Mouse (Mus musculus) Patski (cell line): ENCODE results near the gene Astn2. TPM values are rescaled to one million over a fixed set of nuclear protein-coding genes. Genes with fewer than 3 reads are reported as not detected.

ENCODE experiments used
- ATAC-seq: fragments of 100-300 bp; one replicate; pipeline ENCODE4 v1.8.0; 2021
- CTCF ChIA-PET: fragments of 350-600 bp; sonication (Branson Sonifier 250); formaldehyde crosslinking; loops from one replicate; lab custom pipeline; 2022; ENCODE audit warnings: inconsistent platforms; lab: Charles Lee
- POLR2A ChIA-PET: fragments of 350-600 bp; sonication (Branson Sonifier 250); formaldehyde crosslinking; loops from one replicate; lab custom pipeline; 2022; ENCODE audit warnings: antibody characterized with exemption, inconsistent platforms; lab: Charles Lee
- DNase-seq: peaks from one replicate; pipeline ENCODE4 v3.0.0-alpha.2; 2011; ENCODE audit warnings: low read depth, low spot score
- H3K27me3 ChIP-seq: fragments of 371-371 bp; one replicate; pipeline ENCODE4 v1.5.1; 2021
- CTCF ChIP-seq: fragments of 100-300 bp; IDR thresholded peaks from one replicate; pipeline ENCODE4 v1.5.1; 2021
- in situ Hi-C: fragments of 300-500 bp; cut with MboI; formaldehyde crosslinking; loops from 3 replicates; pipeline ENCODE4 v1.11.1; 2018; ENCODE audit warnings: low pct_unique_long_range_greater_than_20kb, mixed read lengths
- polyA plus RNA-seq: library from polyadenylated mRNA; unstranded; gene quantifications from one replicate; pipeline ENCODE4 v1.2.3, GENCODE M21; 2021

The Astn2 gene
- polyA plus RNA-seq, 1 experiment from 2014 or later: 0.19 TPM

DNA sequence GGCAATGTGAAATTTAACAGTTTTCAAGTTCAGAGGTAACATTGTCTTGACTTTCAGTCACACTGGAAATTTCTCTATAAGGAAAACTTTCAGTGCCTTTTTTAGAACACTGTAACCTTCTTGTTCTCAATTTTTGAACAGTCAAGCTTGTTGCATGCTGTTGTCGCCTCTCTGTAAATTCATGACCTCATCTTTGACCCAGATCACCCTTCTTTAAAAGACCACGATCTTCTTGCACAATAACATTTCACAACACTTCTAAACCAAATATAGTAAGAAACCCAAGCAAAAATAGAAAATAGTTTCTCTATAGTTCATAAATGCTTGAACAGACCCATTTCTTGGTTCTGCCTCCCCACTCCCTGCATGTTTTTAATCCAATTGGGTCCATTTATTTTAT is 473.5 kb downstream of the Astn2 start:
- no peak for DNase-seq
- CTCF ChIA-PET: no interaction called here

DNA sequence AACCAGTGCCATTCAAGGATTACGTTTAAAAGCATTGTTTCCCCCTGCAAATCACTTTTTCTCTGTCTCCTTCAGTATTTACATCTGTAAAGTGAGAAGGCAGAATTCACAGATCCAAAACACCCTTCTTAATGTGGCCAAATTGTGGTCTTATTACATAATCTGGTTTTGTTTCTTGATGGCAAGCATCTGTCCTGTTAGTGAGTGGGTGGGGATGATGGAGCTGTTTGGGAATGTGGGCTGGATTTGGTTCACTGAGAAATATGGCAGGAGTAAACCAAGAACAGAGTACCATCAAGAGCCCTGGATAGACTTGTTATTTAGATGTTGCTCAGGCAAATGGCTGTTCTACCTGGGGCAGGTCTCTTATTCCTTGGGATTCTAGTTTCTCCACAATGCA is 484.1 kb downstream of the Astn2 start:
- TF ChIP-seq CTCF: no peak
- ChIA-PET POLR2A (no interaction called here), CTCF (interaction anchor here (0.8 kb wide), 1 partner anchor 9 kb away, joined by 3 read pairs; no protein-coding TSS in a partner anchor)
- in situ Hi-C loops: no loop called here
- peaks cover 6% of the 10 kb centered on the region for H3K27me3 ChIP-seq
- ATAC-seq: no peak
- no peak for DNase-seq

More for the DNA sequence above, 473.5 kb downstream of the Astn2 start:
- H3K27me3 ChIP-seq: peaks cover 3% of the 10 kb centered on the region
- no peak for TF ChIP-seq CTCF
- POLR2A ChIA-PET: no interaction called here
- no peak for ATAC-seq
- in situ Hi-C loops: no loop called here

DNA sequence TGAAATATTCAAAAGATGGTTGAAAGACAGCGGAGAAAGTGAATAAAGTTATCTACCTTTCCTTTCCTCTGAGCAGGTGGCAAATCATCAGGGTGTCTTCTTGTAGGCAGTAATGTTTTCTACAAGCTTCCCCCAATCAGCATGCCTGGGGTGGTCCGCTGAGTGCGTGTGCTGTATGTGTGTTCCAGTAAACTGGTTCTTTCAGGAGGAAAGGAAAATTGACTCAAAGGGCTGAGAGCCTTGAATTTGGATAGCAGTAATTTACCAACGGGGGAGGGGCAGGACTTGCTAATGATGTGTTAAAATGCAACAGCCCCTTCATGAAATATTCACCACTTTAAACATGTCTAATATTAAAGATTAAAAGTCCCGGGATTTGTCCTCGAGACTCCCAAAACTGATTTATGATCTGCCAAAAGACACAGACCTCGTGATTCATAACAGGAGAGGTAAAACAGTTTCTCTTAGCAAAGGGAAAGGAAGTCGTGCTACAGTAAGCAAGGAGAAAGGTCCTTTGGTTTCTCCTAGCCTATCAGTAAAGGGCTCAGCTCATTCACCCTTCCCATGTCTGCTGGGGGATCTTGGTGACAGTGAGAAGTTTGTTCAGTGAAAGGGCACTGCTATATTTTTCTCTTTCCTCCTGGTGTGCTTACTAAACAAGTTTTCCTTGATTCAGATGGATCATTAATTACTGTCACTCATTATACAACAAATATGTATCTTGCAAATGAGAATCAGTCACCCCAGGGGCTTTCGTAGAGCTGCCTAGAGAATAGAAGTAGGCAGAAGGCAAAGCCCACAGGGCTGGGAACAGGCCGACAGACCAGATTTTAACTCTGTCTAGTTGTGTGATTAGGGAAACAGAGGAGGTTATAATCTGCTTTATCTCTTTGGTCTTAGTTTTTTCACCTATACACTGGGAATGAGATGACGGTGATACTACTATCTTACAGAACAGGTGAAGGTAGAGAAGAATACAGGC is 488.1 kb downstream of the Astn2 start:
- CTCF ChIA-PET: no interaction called here
- ATAC-seq: no peak
- POLR2A ChIA-PET: interaction anchor here (0.6 kb wide), 1 partner anchor 947 kb away, joined by 3 read pairs; no protein-coding TSS in a partner anchor
- in situ Hi-C loops: loop anchor here (10.0 kb wide), 1 partner anchor 262 kb away; no protein-coding TSS in a partner anchor
- no peak for TF ChIP-seq CTCF
- peaks cover 10% of the 10 kb centered on the region for H3K27me3 ChIP-seq
- no peak for DNase-seq

DNA sequence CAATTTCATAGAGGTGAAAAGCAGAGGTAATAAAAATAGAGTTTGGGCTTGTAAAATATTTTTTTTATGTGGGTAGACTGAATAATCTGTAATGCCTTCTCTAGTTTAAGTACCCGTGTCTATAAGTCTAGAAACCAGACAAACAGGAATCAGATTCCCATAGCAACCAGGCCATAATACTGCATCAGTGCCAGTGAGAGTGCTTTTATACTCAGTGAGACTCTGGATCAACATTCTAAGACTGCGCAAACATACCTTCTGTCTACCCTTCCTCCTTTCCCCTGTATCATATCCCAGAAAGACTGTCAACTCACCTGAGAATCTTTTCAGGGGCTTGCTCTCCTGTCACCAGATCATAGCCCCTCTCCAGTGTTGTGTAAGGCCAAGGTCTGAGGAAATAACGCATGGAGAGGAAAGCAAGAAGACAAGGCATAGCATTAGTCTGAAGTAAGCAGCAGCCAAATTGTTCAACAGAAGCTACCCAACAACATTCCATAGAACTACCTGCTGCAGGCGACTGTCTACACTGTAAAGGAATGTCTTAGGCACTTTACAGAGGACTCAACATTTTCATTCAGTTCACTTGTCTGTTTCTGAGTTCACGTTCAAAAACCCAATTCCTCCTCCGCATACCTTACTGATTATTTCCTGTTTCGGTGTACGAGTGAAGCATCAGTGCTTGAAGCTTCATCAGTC is 492.0 kb downstream of the Astn2 start:
- in situ Hi-C loops: loop anchor here (10.0 kb wide), 1 partner anchor 258 kb away; no protein-coding TSS in a partner anchor

DNA sequence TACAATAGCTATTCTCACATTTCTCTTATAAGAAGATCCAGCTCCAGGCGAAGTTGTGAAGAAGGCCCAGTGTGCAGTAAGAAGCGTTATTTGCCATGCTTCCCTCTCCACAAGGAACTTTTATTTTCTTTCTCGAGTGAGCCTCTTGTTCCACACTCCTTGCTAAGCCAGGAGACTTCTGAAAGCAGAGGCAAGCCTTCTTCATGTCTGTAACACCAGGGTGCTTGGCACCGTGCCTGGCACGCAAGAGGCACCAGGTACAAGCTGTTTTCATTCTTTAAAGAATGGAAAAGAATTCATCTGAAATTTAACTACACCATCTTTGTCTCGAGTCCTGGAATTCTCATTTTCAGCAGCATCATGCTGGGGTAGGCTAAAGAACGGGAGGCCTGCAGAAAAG is 496.8 kb downstream of the Astn2 start:
- DNase-seq: no peak
- TF ChIP-seq CTCF: no peak
- H3K27me3 ChIP-seq: peaks cover 4% of the 10 kb centered on the region
- ATAC-seq: no peak
- in situ Hi-C loops: no loop called here
- POLR2A ChIA-PET: no interaction called here
- CTCF ChIA-PET: no interaction called here

More for the DNA sequence above, 492.0 kb downstream of the Astn2 start:
- DNase-seq: no peak
- TF ChIP-seq CTCF: no peak
- no peak for ATAC-seq
- peaks cover 8% of the 10 kb centered on the region for H3K27me3 ChIP-seq
- ChIA-PET POLR2A (no interaction called here), CTCF (no interaction called here)

DNA sequence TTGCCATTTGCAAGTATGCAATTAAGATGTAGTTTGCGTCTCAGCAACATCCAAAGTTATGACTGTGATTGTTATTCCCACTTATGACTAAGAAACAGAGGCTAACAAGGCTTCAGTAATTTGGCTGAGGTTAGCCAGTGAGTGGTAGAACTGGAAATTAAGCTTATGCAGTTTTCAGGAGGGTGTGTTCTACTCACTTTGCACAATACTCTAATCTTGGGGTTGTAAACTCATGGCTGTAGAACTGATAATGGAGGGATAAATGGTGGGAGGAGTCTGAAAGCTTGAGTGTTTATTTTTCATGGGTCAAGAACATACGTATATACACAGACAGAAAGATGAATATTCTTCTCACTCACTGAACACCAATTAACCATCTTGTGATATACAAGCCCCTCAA is 499.4 kb downstream of the Astn2 start:
- ATAC-seq: no peak
- no peak for TF ChIP-seq CTCF
- POLR2A ChIA-PET: no interaction called here
- no peak for DNase-seq
- in situ Hi-C loops: no loop called here
- CTCF ChIA-PET: no interaction called here
- H3K27me3 ChIP-seq: peaks cover 11% of the 10 kb centered on the region

DNA sequence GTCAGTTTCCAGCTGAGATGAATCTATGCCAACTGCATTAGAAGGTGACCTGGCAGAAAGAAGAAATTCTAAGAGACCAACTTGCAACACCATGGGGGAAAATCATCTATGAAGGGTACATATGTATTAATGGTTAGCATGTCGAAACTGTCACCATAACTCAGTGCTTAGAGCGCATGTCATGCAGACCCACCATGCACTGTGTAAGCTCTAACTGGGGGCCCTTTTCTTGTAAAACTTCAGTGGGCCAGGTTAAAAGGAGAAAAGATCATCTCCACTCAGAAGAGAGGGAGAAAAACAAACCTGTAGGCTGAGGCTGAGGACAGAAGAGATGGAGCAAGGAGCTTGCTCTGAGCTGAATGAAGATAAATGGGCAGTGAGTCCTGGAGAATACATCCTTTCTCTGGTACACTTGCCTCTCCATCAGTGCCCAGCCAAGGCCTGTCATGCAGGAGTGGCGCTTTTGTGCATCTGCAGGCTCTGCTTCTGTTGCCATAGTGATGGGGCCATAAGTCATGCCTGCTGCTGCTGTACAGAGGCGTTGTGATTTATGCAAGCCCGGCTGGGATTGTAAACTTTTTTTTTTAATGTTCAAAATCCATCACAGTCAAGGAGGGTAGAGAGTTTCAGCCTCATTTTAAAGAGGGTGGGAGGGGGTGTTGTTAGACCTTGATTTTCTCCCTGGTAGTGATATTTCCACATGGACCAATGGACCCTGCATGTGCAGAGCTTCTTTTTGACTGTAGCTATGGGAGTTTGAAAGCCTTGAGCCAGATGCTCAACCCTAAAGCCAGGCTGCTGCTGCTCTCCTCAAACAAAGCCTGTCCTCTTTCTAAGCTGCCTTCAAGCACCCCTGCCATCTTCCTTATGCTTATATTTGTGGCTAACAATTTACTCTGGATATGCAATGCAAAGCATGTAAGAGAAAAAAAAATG is 508.1 kb downstream of the Astn2 start:
- no peaks in the 10 kb centered on the region for H3K27me3 ChIP-seq
- ChIA-PET CTCF (interaction anchor here (1.0 kb wide), 1 partner anchor 58 kb away, joined by 3 read pairs; no protein-coding TSS in a partner anchor), POLR2A (no interaction called here)
- ATAC-seq (no peak), DNase-seq (no peak)
- in situ Hi-C loops: no loop called here
- no peak for TF ChIP-seq CTCF

DNA sequence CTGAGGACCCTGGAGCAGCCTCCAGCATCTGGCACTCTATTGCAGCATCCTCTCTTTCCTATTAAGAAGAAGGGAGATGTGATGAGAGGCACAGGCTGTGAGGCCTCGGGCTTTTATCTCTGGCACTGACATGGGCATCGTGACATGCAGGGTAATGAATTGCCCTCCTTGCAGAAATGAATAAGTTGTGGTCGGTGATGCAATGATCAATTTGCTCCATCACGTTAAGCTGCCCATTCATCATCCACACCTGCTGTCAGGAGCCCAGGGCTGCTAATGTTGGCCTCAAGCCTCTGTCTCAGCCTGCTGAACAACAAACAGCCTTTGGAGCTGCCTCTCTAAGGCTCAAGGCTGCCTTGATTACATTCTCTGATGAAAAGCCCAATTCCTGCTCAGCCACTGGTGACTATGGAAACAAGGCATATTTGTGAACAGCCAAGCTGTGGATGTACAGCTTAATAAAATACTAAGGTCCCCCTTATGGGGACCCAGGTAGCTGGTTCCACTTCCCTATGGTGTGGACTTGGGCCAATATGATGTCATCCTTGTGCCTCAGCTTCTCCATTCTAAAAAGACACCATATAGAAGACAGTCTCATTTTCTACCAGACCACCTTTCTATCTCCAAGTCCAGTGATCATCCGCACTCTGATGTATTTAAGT is 515.9 kb downstream of the Astn2 start:
- no peaks in the 10 kb centered on the region for H3K27me3 ChIP-seq
- DNase-seq (no peak), ATAC-seq (no peak)
- CTCF ChIA-PET: interaction anchor here (1.0 kb wide), 1 partner anchor 52 kb away, joined by 3 read pairs; no protein-coding TSS in a partner anchor
- POLR2A ChIA-PET: no interaction called here
- in situ Hi-C loops: no loop called here
- TF ChIP-seq CTCF: no peak

DNA sequence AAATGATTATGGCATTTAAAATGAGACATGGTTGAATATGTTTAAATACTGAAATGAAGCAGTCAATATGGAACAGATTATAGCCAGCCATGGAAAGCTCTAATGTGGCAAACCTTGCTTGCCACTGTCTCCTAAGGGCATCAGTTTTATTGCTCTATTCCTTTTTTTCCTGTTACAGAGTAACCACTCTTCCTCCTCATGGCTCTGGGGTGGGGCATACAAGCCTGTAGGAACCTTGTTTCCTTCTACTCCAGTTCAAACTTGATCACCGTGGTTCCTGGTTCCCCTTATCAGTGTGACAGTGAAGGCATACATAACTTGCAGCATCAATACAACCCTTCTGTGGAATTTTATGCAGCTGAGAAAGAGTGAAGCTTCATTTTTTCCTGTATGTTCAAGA is 517.5 kb downstream of the Astn2 start:
- DNase-seq: no peak
- no peaks in the 10 kb centered on the region for H3K27me3 ChIP-seq
- TF ChIP-seq CTCF: no peak
- CTCF ChIA-PET: no interaction called here
- in situ Hi-C loops: no loop called here
- POLR2A ChIA-PET: no interaction called here
- ATAC-seq: no peak

DNA sequence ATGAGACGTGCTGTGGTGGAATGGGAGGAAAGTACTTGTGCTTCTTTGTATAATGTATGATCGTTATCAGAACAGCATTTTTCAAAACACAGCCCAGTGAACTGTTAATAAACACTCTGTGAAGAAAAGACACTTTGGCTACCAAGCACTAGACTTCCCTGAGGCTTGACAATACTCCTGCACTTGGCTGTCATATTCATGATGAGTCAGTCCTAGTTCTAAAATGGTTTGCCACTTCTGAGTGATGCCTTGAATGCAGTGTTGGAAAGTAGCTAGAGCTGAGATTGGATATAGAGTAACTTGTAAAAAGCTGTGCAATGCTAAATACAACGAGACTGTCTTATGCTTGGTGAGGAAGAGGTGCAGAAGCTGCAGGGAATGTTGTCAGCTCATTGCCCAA is 518.5 kb downstream of the Astn2 start:
- no peak for ATAC-seq
- DNase-seq: no peak
- no peaks in the 10 kb centered on the region for H3K27me3 ChIP-seq
- no peak for TF ChIP-seq CTCF
- CTCF ChIA-PET: no interaction called here
- in situ Hi-C loops: no loop called here
- POLR2A ChIA-PET: no interaction called here
